Mouse (Mus musculus) stomach, embryonic 14.5 days (tissue): ENCODE measurements around the gene Pole. TPM values are rescaled to one million over a fixed set of nuclear protein-coding genes. Genes with fewer than 3 reads are reported as not detected.

Experiments used
- ATAC-seq: fragments of 200-750 bp; cut with Nextera tagmentation; 2 replicates; pipeline ENCODE4 v1.8.0; 2017; ENCODE audit warnings: low read depth, moderate TSS enrichment; ENCODE audit not compliant: insufficient number of reproducible peaks, insufficient read depth, low FRiP score
- H3K27ac ChIP-seq: fragments of 300-500 bp; sonication (generic); 2 replicates; pipeline ENCODE4 v1.5.1; 2014; ENCODE audit warnings: mild to moderate bottlenecking, low read length, moderate library complexity, mixed read lengths
- H3K27me3 ChIP-seq: fragments of 300-500 bp; sonication (generic); 2 replicates; pipeline ENCODE4 v1.6.1; 2014; ENCODE audit warnings: low read length, control low read depth, mixed read lengths; ENCODE audit not compliant: control insufficient read depth, insufficient read depth
- H3K36me3 ChIP-seq: fragments of 300-500 bp; sonication (generic); 2 replicates; pipeline ENCODE4 v1.6.1; 2014; ENCODE audit warnings: mild to moderate bottlenecking, control low read depth, low read length, moderate library complexity, mixed read lengths; ENCODE audit not compliant: control insufficient read depth, insufficient read depth
- H3K4me1 ChIP-seq: fragments of 300-500 bp; sonication (generic); 2 replicates; pipeline ENCODE4 v1.6.1; 2014; ENCODE audit warnings: low read length, control low read depth, mixed read lengths; ENCODE audit not compliant: control insufficient read depth, insufficient read depth
- H3K4me2 ChIP-seq: fragments of 300-500 bp; sonication (generic); replicated peaks from 2 replicates; pipeline ENCODE4 v1.6.1; 2014; ENCODE audit warnings: low read depth, low read length, control low read depth
- H3K4me3 ChIP-seq: fragments of 300-500 bp; sonication (generic); 2 replicates; pipeline ENCODE4 v1.5.1; 2014; ENCODE audit warnings: low read depth, low read length, control low read depth
- H3K9ac ChIP-seq: fragments of 300-500 bp; sonication (generic); replicated peaks from 2 replicates; pipeline ENCODE4 v1.6.1; 2014; ENCODE audit warnings: low read depth, mild to moderate bottlenecking, control low read depth, low read length, moderate library complexity, mixed read lengths
- H3K9me3 ChIP-seq: fragments of 300-500 bp; sonication (generic); 2 replicates; pipeline ENCODE4 v1.6.1; 2016; ENCODE audit warnings: low read depth, low read length, control low read depth; ENCODE audit not compliant: control insufficient read depth
- WGBS: fragments of 180-500 bp; shearing (Covaris S2); extraction: QIAGEN DNeasy Blood & Tissue Kit; methylation state at CpG from one replicate; pipeline ENCODE4 v1.1.7; 2014; 5-methylcytosine and 5-hydroxymethylcytosine counted together
- polyA plus RNA-seq: library from polyadenylated mRNA; unstranded; fragments of >200 nt; fragmentation: Nextera tagmentation; extraction: Ambion mirVana; gene quantifications from 2 replicates; pipeline ENCODE4 v1.2.1, GENCODE M21; 2014

Pole gene
- polyA plus RNA-seq, 1 experiment from 2014 or later, result 30.7 TPM

- no peak overlapping the region for H3K9ac ChIP-seq
These were observed 9.2 kb upstream of the Pole start for GRCm38 (mm10) chr5:110276910-110277309.

GRCm38 (mm10) chr5:110281984-110282383 lies 4.1 kb upstream of the Pole start:
- ATAC-seq, result no peak
- Histone ChIP-seq H3K27ac (no peak overlapping the region), H3K9ac (no peak overlapping the region), H3K9me3 (no peaks in the 10 kb centered on the region), H3K4me3 (no peak overlapping the region), H3K27me3 (no peaks in the 10 kb centered on the region), H3K4me2 (no peak overlapping the region), H3K4me1 (peaks cover 7% of the 10 kb centered on the region; the same call in 1 of the 2 replicates), H3K36me3 (no peaks in the 10 kb centered on the region)
- WGBS, result 78% methylated on average over 2 of the region's 2 CpGs

More at GRCm38 (mm10) chr5:110276910-110277309, 9.2 kb upstream of the Pole start:
- Histone ChIP-seq H3K4me2 (no peak overlapping the region), H3K27ac (no peak overlapping the region), H3K4me1 (no peaks in the 10 kb centered on the region), H3K4me3 (no peak overlapping the region), H3K27me3 (no peaks in the 10 kb centered on the region), H3K36me3 (no peaks in the 10 kb centered on the region), H3K9me3 (no peaks in the 10 kb centered on the region)
- 89% methylated on average over 1 of the region's 1 CpGs for whole genome bisulfite sequencing
- ATAC-seq, result no peak

- Histone ChIP-seq H3K4me3 (0 out of 2 replicates have a peak overlapping the region, but pooled peaks have one; percentile 47), H3K4me1 (peaks cover 7% of the 10 kb centered on the region; the same call in 1 of the 2 replicates), H3K9me3 (no peaks in the 10 kb centered on the region), H3K36me3 (peaks cover 5% of the 10 kb centered on the region), H3K4me2 (no peak overlapping the region), H3K9ac (no peak overlapping the region), H3K27me3 (no peaks in the 10 kb centered on the region), H3K27ac (no peak overlapping the region)
- WGBS, result 19% methylated on average over 4 of the region's 4 CpGs
- no peak for ATAC-seq
These were observed 1.6 kb upstream of the Pole start for GRCm38 (mm10) chr5:110284536-110284935.

GRCm38 (mm10) chr5:110285156-110285555 lies 950 bp upstream of the Pole start:
- peak overlapping the region; percentile 91 for H3K4me2 ChIP-seq
- peak overlapping the region; percentile 47 for H3K4me3 ChIP-seq
- no peak overlapping the region for H3K27ac ChIP-seq
- WGBS, result 5% methylated on average over 15 of the region's 15 CpGs
- peaks cover 7% of the 10 kb centered on the region; the same call in 1 of the 2 replicates for H3K4me1 ChIP-seq
- no peaks in the 10 kb centered on the region for H3K9me3 ChIP-seq
- no peak for ATAC-seq
- no peaks in the 10 kb centered on the region for H3K27me3 ChIP-seq
- 0 out of 2 replicates have a peak overlapping the region, but pooled peaks have one; percentile 7 for H3K9ac ChIP-seq
- peaks cover 9% of the 10 kb centered on the region for H3K36me3 ChIP-seq

DNA sequence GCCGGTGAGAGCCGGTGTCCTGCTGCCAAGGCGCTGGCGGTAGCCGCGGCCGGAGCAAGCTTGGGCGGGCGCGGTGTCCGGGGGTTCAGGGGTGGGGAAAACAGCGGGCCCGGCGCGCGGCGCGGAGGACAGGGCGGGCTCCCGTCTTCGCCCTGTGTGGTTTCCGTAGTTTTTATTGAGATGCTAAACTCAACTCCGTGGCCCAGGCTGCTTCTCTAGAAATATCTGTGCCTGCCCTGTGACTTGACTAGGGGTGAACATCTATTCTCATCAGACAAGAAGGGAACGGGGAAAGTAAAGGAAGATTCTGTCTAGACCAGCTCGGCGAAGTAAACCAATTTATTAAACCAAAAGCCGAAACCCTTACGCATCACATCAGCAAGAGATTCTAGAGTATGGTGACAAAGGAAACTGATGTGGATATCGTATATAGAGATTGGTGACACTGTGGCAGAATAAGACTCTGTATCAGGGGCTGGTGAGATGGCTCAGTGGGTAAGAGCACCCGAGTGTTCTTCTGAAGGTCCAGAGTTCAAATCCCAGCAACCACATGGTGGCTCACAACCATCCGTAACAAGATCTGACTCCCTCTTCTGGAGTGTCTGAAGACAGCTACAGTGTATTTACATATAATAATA lies 459 bp downstream of the Pole start:
- Histone ChIP-seq H3K4me3 (peak overlapping the region; percentile 47), H3K4me1 (peaks cover 7% of the 10 kb centered on the region; the same call in 1 of the 2 replicates), H3K9me3 (no peaks in the 10 kb centered on the region), H3K36me3 (peaks cover 17% of the 10 kb centered on the region), H3K9ac (peak overlapping the region; percentile 49), H3K27ac (0 out of 2 replicates have a peak overlapping the region, but pooled peaks have one; percentile 34), H3K4me2 (peak overlapping the region; percentile 91), H3K27me3 (no peaks in the 10 kb centered on the region)
- 2% methylated on average over 31 of the region's 31 CpGs for WGBS
- ATAC-seq, result peak; percentile 68; the same call in 1 of the 2 replicates

GRCm38 (mm10) chr5:110287084-110287475 lies 974 bp downstream of the Pole start:
- WGBS, result 50% methylated on average over 2 of the region's 2 CpGs
- Histone ChIP-seq H3K9ac (no peak overlapping the region; the same call in 1 of the 2 replicates), H3K4me3 (peak overlapping the region; percentile 47), H3K4me2 (peak overlapping the region; percentile 91), H3K4me1 (peaks cover 7% of the 10 kb centered on the region; the same call in 1 of the 2 replicates), H3K27ac (no peak overlapping the region), H3K9me3 (no peaks in the 10 kb centered on the region), H3K27me3 (no peaks in the 10 kb centered on the region), H3K36me3 (peaks cover 18% of the 10 kb centered on the region)
- no peak for ATAC-seq

GRCm38 (mm10) chr5:110291649-110292048 lies 5.5 kb downstream of the Pole start:
- Histone ChIP-seq H3K9ac (no peak overlapping the region), H3K4me1 (no peaks in the 10 kb centered on the region), H3K4me3 (no peak overlapping the region), H3K27me3 (no peaks in the 10 kb centered on the region), H3K9me3 (no peaks in the 10 kb centered on the region), H3K36me3 (peaks cover 45% of the 10 kb centered on the region), H3K27ac (no peak overlapping the region), H3K4me2 (no peak overlapping the region)
- 92% methylated on average over 1 of the region's 1 CpGs for WGBS
- ATAC-seq, result no peak

- WGBS, result 92% methylated on average over 1 of the region's 1 CpGs
- no peak for ATAC-seq
- Histone ChIP-seq H3K9ac (no peak overlapping the region), H3K4me3 (no peak overlapping the region), H3K27ac (no peak overlapping the region), H3K4me2 (no peak overlapping the region), H3K36me3 (peaks cover 53% of the 10 kb centered on the region), H3K4me1 (no peaks in the 10 kb centered on the region), H3K27me3 (no peaks in the 10 kb centered on the region), H3K9me3 (no peaks in the 10 kb centered on the region)
These were observed 10.5 kb downstream of the Pole start for GRCm38 (mm10) chr5:110296637-110297036.
